Mouse (Mus musculus) left cerebral cortex, postnatal 10 days (tissue): Measurements from ENCODE around the gene Cers2. TPM values are rescaled to one million over a fixed set of nuclear protein-coding genes. Genes with fewer than 3 reads are reported as not detected.
A peak's percentile ranks its signal among the peaks of the same experiment; 100 is the strongest.

Experiments
- DNase-seq, 2 experiments: peaks; one replicate each; pipeline ENCODE4 v3.0.0; 2021 to 2022; ENCODE audit warnings: low spot score in 2 of 2, mixed read lengths in 1 of 2; ENCODE audit errors: extremely low spot score in 1 of 2
- intact Hi-C: fragments of 180-260 bp; cut with DNase I; formaldehyde crosslinking; loops from one replicate; pipeline ENCODE4 v1.15.1; 2025
- total RNA-seq, 2 experiments: library from RNA; stranded (reverse); gene quantifications; 2 replicates each; pipeline ENCODE4 v1.2.3; 2021

Cers2 gene
- total RNA-seq, 2 experiments from 2014 or later, result 39.2 to 40.3 TPM

- intact Hi-C loops, result no loop called here
- DNase-seq, result no peak
These were observed 28.6 kb upstream of the Cers2 start for GRCm38 (mm10) chr3:95286011-95286410.

GRCm38 (mm10) chr3:95286510-95286909 lies 28.1 kb upstream of the Cers2 start:
- DNase-seq, result no peak
- intact Hi-C loops, result no loop called here

- no peak for DNase-seq
- intact Hi-C loops, result no loop called here
These were observed 27.1 kb upstream of the Cers2 start for GRCm38 (mm10) chr3:95287541-95287940.

- no peak for DNase-seq
- intact Hi-C loops, result no loop called here
These were observed 25.2 kb upstream of the Cers2 start for GRCm38 (mm10) chr3:95289419-95289818.

GRCm38 (mm10) chr3:95290156-95290555 lies 24.4 kb upstream of the Cers2 start:
- intact Hi-C loops, result no loop called here
- DNase-seq, result no peak

GRCm38 (mm10) chr3:95291041-95291440 lies 23.6 kb upstream of the Cers2 start:
- intact Hi-C loops, result no loop called here
- no peak for DNase-seq

- intact Hi-C loops, result no loop called here
- DNase-seq, result no peak
These were observed 21.7 kb upstream of the Cers2 start for GRCm38 (mm10) chr3:95292899-95293298.

- DNase-seq, result no peak
- intact Hi-C loops, result no loop called here
These were observed 21.1 kb upstream of the Cers2 start for GRCm38 (mm10) chr3:95293537-95293936.

GRCm38 (mm10) chr3:95294316-95294715 lies 20.3 kb upstream of the Cers2 start:
- intact Hi-C loops, result no loop called here
- DNase-seq, result no peak

- intact Hi-C loops, result no loop called here
- no peak for DNase-seq
These were observed 19.9 kb upstream of the Cers2 start for GRCm38 (mm10) chr3:95294718-95295117.

- intact Hi-C loops, result no loop called here
- no peak for DNase-seq
These were observed 19.1 kb upstream of the Cers2 start for GRCm38 (mm10) chr3:95295321-95296102.

GRCm38 (mm10) chr3:95296103-95296469 lies 18.5 kb upstream of the Cers2 start:
- intact Hi-C loops, result no loop called here
- peak in 1 of 2 experiments; percentile 56 for DNase-seq

GRCm38 (mm10) chr3:95298018-95298417 lies 16.6 kb upstream of the Cers2 start:
- intact Hi-C loops, result no loop called here
- no peak for DNase-seq

- intact Hi-C loops, result no loop called here
- DNase-seq, result no peak
These were observed 13.3 kb upstream of the Cers2 start for GRCm38 (mm10) chr3:95301204-95301796.

GRCm38 (mm10) chr3:95306244-95306643 lies 8.3 kb upstream of the Cers2 start:
- DNase-seq, result no peak
- intact Hi-C loops, result no loop called here

GRCm38 (mm10) chr3:95307100-95307499 lies 7.5 kb upstream of the Cers2 start, which contains the start of gene Anxa9:
Gene Anxa9, minus strand, starts transcription at chr3:95307176.
- intact Hi-C loops, result no loop called here
- no peak for DNase-seq

GRCm38 (mm10) chr3:95310496-95310895 lies 4.1 kb upstream of the Cers2 start:
- intact Hi-C loops, result no loop called here

GRCm38 (mm10) chr3:95310968-95311882 lies 3.4 kb upstream of the Cers2 start:
- DNase-seq, result peak; percentile 56 to 62
- intact Hi-C loops, result no loop called here

More at GRCm38 (mm10) chr3:95310496-95310895, 4.1 kb upstream of the Cers2 start:
- no peak for DNase-seq

GRCm38 (mm10) chr3:95312623-95313022 lies 2.0 kb upstream of the Cers2 start:
- no peak for DNase-seq
- intact Hi-C loops, result no loop called here
